9 mouse cellular contexts compared by ENCODE assay signal in genomic region chr4:154224267-154224969, GRCm38 (mm10). TPM values are rescaled to one million over a fixed set of nuclear protein-coding genes. Genes with fewer than 3 reads are reported as not detected.
DNase-seq lines count a peak whose midpoint lies in the region; ATAC-seq and TF ChIP-seq lines count a peak whose summit lies in the region.
"Had no signal": no experiment of that assay in that cellular context is flagged by ENCODE, and none has a peak within 500 bp of the region (broad histone marks: within the 10 kb centered on the region; RNA-seq: fewer than 3 reads in every experiment).

No protein-coding gene starts in this region.

- 57% methylated on average over 6 of the region's 6 CpGs for WGBS in forebrain, embryonic 12.5 days
- WGBS in forebrain, embryonic 15.5 days = 29% methylated on average over 6 of the region's 6 CpGs
- 21% methylated on average over 6 of the region's 6 CpGs for WGBS in heart, embryonic 15.5 days
- 6% methylated on average over 6 of the region's 6 CpGs for WGBS in limb, embryonic 14.5 days

- peak overlapping the region; percentile 50; the same call in 1 of the 2 replicates for H3K27ac ChIP-seq in forebrain, embryonic 12.5 days
- no peak overlapping the region for H3K27ac ChIP-seq in forebrain, embryonic 15.5 days (replicated peaks)
- H3K27ac ChIP-seq in heart, embryonic 15.5 days = peak overlapping the region; percentile 29
- peak overlapping the region; percentile 73 for H3K27ac ChIP-seq in limb, embryonic 14.5 days (replicated peaks; ENCODE audit: low read depth, low read length)

- H3K9ac ChIP-seq in forebrain, embryonic 12.5 days = no peak overlapping the region
- H3K9ac ChIP-seq in forebrain, embryonic 15.5 days (replicated peaks) = no peak overlapping the region
- peak overlapping the region; percentile 3; the same call in 1 of the 2 replicates for H3K9ac ChIP-seq in heart, embryonic 15.5 days
- H3K9ac ChIP-seq in limb, embryonic 14.5 days (ENCODE audit: low read depth, low read length, severe bottlenecking) = no peak overlapping the region

- peak; percentile 73 for DNase-seq in brain, embryonic 14.5 days (ENCODE audit: low read depth)
- DNase-seq in limb, embryonic 14.5 days (ENCODE audit: low spot score) = peak; percentile 75
- DNase-seq in adrenal gland, postnatal 36 days = no peak
- DNase-seq in yolk sac, embryonic 10.5 days (ENCODE audit: low spot score) = no peak
- DNase-seq in spleen, postnatal 14 days (ENCODE audit: low spot score in 2 of 2) = no peak

- H3K4me3 ChIP-seq in forebrain, embryonic 12.5 days (replicated peaks) = no peak overlapping the region
- H3K4me3 ChIP-seq in forebrain, embryonic 15.5 days = no peak overlapping the region
- no peak overlapping the region for H3K4me3 ChIP-seq in heart, embryonic 15.5 days
- H3K4me3 ChIP-seq in limb, embryonic 14.5 days (replicated peaks; ENCODE audit: low read length) = no peak overlapping the region

- no peaks in the 10 kb centered on the region for H3K9me3 ChIP-seq in forebrain, embryonic 12.5 days
- no peaks in the 10 kb centered on the region for H3K9me3 ChIP-seq in forebrain, embryonic 15.5 days
- H3K9me3 ChIP-seq in heart, embryonic 15.5 days (replicated peaks) = no peaks in the 10 kb centered on the region
- no peaks in the 10 kb centered on the region for H3K9me3 ChIP-seq in limb, embryonic 14.5 days (ENCODE audit: control insufficient read depth, low read length)

- TF ChIP-seq POLR2A in brain, embryonic 14.5 days (IDR thresholded peaks at IDR 0.05; ENCODE audit: borderline replicate concordance, extremely low read depth, insufficient read depth, insufficient read length, poor library complexity, severe bottlenecking) = no peak
- no peak for TF ChIP-seq POLR2A in limb, embryonic 14.5 days (IDR thresholded peaks at IDR 0.05; ENCODE audit: borderline replicate concordance, extremely low read depth, insufficient read depth, insufficient read length)

- H3K4me1 ChIP-seq in forebrain, embryonic 12.5 days = peaks cover 16% of the 10 kb centered on the region; the same call in 1 of the 2 replicates
- H3K4me1 ChIP-seq in forebrain, embryonic 15.5 days = peaks cover 16% of the 10 kb centered on the region
- peaks cover 63% of the 10 kb centered on the region for H3K4me1 ChIP-seq in heart, embryonic 15.5 days (replicated peaks)
- H3K4me1 ChIP-seq in limb, embryonic 14.5 days (ENCODE audit: control insufficient read depth, insufficient read depth, low read length) = peaks cover 49% of the 10 kb centered on the region

- ATAC-seq in forebrain, embryonic 12.5 days (ENCODE audit: low FRiP score) = no peak
- ATAC-seq in forebrain, embryonic 15.5 days (replicated peaks) = no peak; the same call in 1 of the 2 replicates
- peak; percentile 53 for ATAC-seq in heart, embryonic 15.5 days (replicated peaks; ENCODE audit: insufficient number of reproducible peaks, insufficient read depth, low FRiP score, low read depth)
- peak; percentile 60 for ATAC-seq in limb, embryonic 14.5 days (ENCODE audit: low FRiP score, low read depth)

- no peaks in the 10 kb centered on the region for H3K27me3 ChIP-seq in forebrain, embryonic 12.5 days
- H3K27me3 ChIP-seq in forebrain, embryonic 15.5 days = no peaks in the 10 kb centered on the region
- no peaks in the 10 kb centered on the region for H3K27me3 ChIP-seq in heart, embryonic 15.5 days
- H3K27me3 ChIP-seq in limb, embryonic 14.5 days (ENCODE audit: control insufficient read depth, insufficient read depth, low read length) = no peaks in the 10 kb centered on the region

- TF ChIP-seq CTCF in brain, embryonic 14.5 days (IDR thresholded peaks at IDR 0.05; ENCODE audit: borderline replicate concordance, extremely low read depth, insufficient read depth, insufficient read length) = no peak

- H3K36me3 ChIP-seq in forebrain, embryonic 12.5 days (replicated peaks) = no peaks in the 10 kb centered on the region
- no peaks in the 10 kb centered on the region for H3K36me3 ChIP-seq in forebrain, embryonic 15.5 days
- H3K36me3 ChIP-seq in heart, embryonic 15.5 days = no peaks in the 10 kb centered on the region
- no peaks in the 10 kb centered on the region for H3K36me3 ChIP-seq in limb, embryonic 14.5 days (ENCODE audit: control insufficient read depth, insufficient read depth, low read length)

- no peak overlapping the region for H3K4me2 ChIP-seq in forebrain, embryonic 12.5 days
- H3K4me2 ChIP-seq in forebrain, embryonic 15.5 days (replicated peaks) = no peak overlapping the region
- no peak overlapping the region for H3K4me2 ChIP-seq in heart, embryonic 15.5 days
- peak overlapping the region; percentile 15; the same call in 1 of the 2 replicates for H3K4me2 ChIP-seq in limb, embryonic 14.5 days (replicated peaks; ENCODE audit: low read depth, low read length, severe bottlenecking)

RNA-seq across cellular contexts. Expression of gene Megf6, which starts 53.9 kb away (rescaled TPM):
- polyA plus RNA-seq in forebrain, embryonic 12.5 days (2016; fragmentation: Nextera tagmentation; extraction: Ambion mirVana) = 19.9 and 21.7 TPM in 2 replicates
- polyA plus RNA-seq in forebrain, embryonic 15.5 days (2015; fragmentation: Nextera tagmentation; extraction: Ambion mirVana) = 6.4 TPM in 2 replicates
- 12.4 and 21.0 TPM in 2 replicates for polyA plus RNA-seq in brain, embryonic 14.5 days (2012; rRNA removed)
- polyA plus RNA-seq in heart, embryonic 15.5 days (2015; fragmentation: Nextera tagmentation; extraction: Ambion mirVana) = 31.5 and 47.7 TPM in 2 replicates
- 81.1 and 107 TPM in 2 replicates for polyA plus RNA-seq in limb, embryonic 14.5 days (2012; rRNA removed)
- 99.9 and 103 TPM in 2 replicates for polyA plus RNA-seq in limb, embryonic 14.5 days (2014; fragmentation: Nextera tagmentation; extraction: Ambion mirVana)
- 1 to 10 TPM; 2.9 to 3.4 TPM for total RNA-seq in adrenal gland, postnatal 36 days (2021)
- total RNA-seq: granulocyte monocyte progenitor cell, adult 5-6 weeks had no signal

Comparison
In these comparisons a context has a peak if more than half of its experiments do, and no peak if none do; other contexts are left out.
1. ATAC-seq: peak in heart, embryonic 15.5 days (single experiment) and limb, embryonic 14.5 days (single experiment); none in forebrain, embryonic 12.5 days (single experiment) and forebrain, embryonic 15.5 days (single experiment).
2. DNase-seq: peak in brain, embryonic 14.5 days (single experiment) and limb, embryonic 14.5 days (single experiment); none in adrenal gland, postnatal 36 days (0 of 2), yolk sac, embryonic 10.5 days (single experiment) and spleen, postnatal 14 days (0 of 2).